28 mouse cellular contexts compared by ENCODE assay signal in the genomic region with DNA sequence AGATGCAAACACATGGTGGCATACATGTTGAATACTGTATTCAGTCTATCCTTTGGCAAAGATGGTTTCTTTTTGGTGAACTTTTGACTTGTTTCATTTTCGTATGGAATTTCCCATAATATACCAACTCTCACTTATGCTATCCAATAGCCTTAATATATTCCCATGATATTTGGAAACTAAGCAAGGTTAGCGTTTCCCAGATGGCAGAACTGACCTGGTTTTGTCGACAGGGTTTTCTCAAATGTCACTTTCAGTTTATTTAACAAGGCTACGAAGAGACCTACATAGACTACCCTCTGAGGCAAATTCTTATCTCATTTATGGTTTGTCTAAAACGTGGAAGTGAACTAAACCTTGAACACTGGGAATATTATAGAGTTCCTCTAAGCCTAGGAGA.
A peak's percentile ranks its signal among the peaks of the same experiment; 100 is the strongest.
DNase-seq lines count a peak whose midpoint lies in the region; ATAC-seq lines count a peak whose summit lies in the region.
"Had no signal": no experiment of that assay in that cellular context is flagged by ENCODE, and none has a peak within 500 bp of the region (broad histone marks: within the 10 kb centered on the region; RNA-seq: fewer than 3 reads in every experiment).

No protein-coding gene starts in this region.

- WGBS in embryonic facial prominence, embryonic 11.5 days = 48% methylated on average over 5 of the region's 5 CpGs
- 56% methylated on average over 5 of the region's 5 CpGs for WGBS in embryonic facial prominence, embryonic 10.5 days

- DNase-seq in cerebellum, adult 11 months = no peak
- peak; percentile 18 for DNase-seq in embryonic facial prominence, embryonic 11.5 days (ENCODE audit: low spot score)
- DNase-seq in embryonic facial prominence, embryonic 10.5 days (ENCODE audit: low spot score) = no peak
- peak; percentile 55 for DNase-seq in retina, postnatal 1 day
- DNase-seq in yolk sac, embryonic 10.5 days (ENCODE audit: low spot score) = no peak
- DNase-seq: adrenal gland, adult 2 months; adrenal gland, postnatal 14 days; B cell, adult 2 months; cerebellum, adult 11-12 months; cerebellum, postnatal 10 days; gastrocnemius, postnatal 25 days; heart, adult 18-20 months; heart, postnatal 10 days; heart, postnatal 36 days; kidney, adult 11 months had no signal

- no peak overlapping the region for H3K27ac ChIP-seq in embryonic facial prominence, embryonic 11.5 days (replicated peaks; ENCODE audit: low read depth, low read length)
- H3K27ac ChIP-seq in embryonic facial prominence, embryonic 10.5 days (replicated peaks) = no peak overlapping the region
- H3K27ac ChIP-seq: embryonic facial prominence, embryonic 13.5 days; forebrain, embryonic 12.5 days; forebrain, embryonic 15.5 days; heart, embryonic 15.5 days; hindbrain, embryonic 10.5 days; hindbrain, embryonic 13.5 days; intestine, embryonic 15.5 days had no signal

- H3K4me1 ChIP-seq in embryonic facial prominence, embryonic 11.5 days (ENCODE audit: control insufficient read depth, insufficient read depth, low read length) = no peaks in the 10 kb centered on the region
- H3K4me1 ChIP-seq in embryonic facial prominence, embryonic 10.5 days = no peaks in the 10 kb centered on the region
- H3K4me1 ChIP-seq: embryonic facial prominence, embryonic 13.5 days; forebrain, embryonic 12.5 days; forebrain, embryonic 15.5 days; heart, embryonic 12.5 days; heart, embryonic 15.5 days; hindbrain, embryonic 10.5 days; hindbrain, embryonic 13.5 days; intestine, embryonic 15.5 days had no signal

- H3K27me3 ChIP-seq in embryonic facial prominence, embryonic 11.5 days (ENCODE audit: control insufficient read depth, insufficient read depth, low read length) = no peaks in the 10 kb centered on the region
- no peaks in the 10 kb centered on the region for H3K27me3 ChIP-seq in embryonic facial prominence, embryonic 10.5 days (replicated peaks; ENCODE audit: low read depth, poor library complexity, severe bottlenecking)
- H3K27me3 ChIP-seq: CH12.LX; embryonic facial prominence, embryonic 13.5 days; forebrain, embryonic 12.5 days; forebrain, embryonic 15.5 days; heart, embryonic 12.5 days; heart, embryonic 15.5 days; hindbrain, embryonic 13.5 days; intestine, embryonic 15.5 days had no signal

- peak; percentile 80; the same call in 1 of the 2 replicates for ATAC-seq in cerebellum, adult (ENCODE audit: insufficient number of reproducible peaks, low FRiP score, low TSS enrichment)
- ATAC-seq in embryonic facial prominence, embryonic 11.5 days (replicated peaks; ENCODE audit: insufficient number of reproducible peaks, low FRiP score, low TSS enrichment, low read depth) = no peak
- ATAC-seq: forebrain, embryonic 15.5 days; hindbrain, embryonic 16.5 days; intestine, embryonic 15.5 days had no signal

- H3K9me3 ChIP-seq in embryonic facial prominence, embryonic 11.5 days (replicated peaks; ENCODE audit: control insufficient read depth, low read length) = no peaks in the 10 kb centered on the region
- H3K9me3 ChIP-seq in embryonic facial prominence, embryonic 10.5 days = no peaks in the 10 kb centered on the region
- H3K9me3 ChIP-seq: embryonic facial prominence, embryonic 13.5 days; forebrain, embryonic 12.5 days; forebrain, embryonic 15.5 days; G1E; heart, embryonic 12.5 days; heart, embryonic 15.5 days; hindbrain, embryonic 10.5 days; hindbrain, embryonic 13.5 days; intestine, embryonic 15.5 days had no signal

- no peak overlapping the region for H3K9ac ChIP-seq in embryonic facial prominence, embryonic 11.5 days (replicated peaks; ENCODE audit: low read length)
- H3K9ac ChIP-seq: embryonic facial prominence, embryonic 13.5 days; forebrain, embryonic 12.5 days; forebrain, embryonic 15.5 days; heart, embryonic 12.5 days; heart, embryonic 15.5 days; hindbrain, embryonic 13.5 days; intestine, embryonic 15.5 days had no signal

- H3K36me3 ChIP-seq in embryonic facial prominence, embryonic 11.5 days (replicated peaks; ENCODE audit: control insufficient read depth, insufficient read depth, low read depth, low read length) = no peaks in the 10 kb centered on the region
- no peaks in the 10 kb centered on the region for H3K36me3 ChIP-seq in embryonic facial prominence, embryonic 10.5 days (replicated peaks)
- H3K36me3 ChIP-seq: embryonic facial prominence, embryonic 13.5 days; forebrain, embryonic 12.5 days; forebrain, embryonic 15.5 days; G1E; heart, embryonic 12.5 days; heart, embryonic 15.5 days; hindbrain, embryonic 10.5 days; hindbrain, embryonic 13.5 days; intestine, embryonic 15.5 days had no signal

- no peak overlapping the region for H3K4me2 ChIP-seq in embryonic facial prominence, embryonic 11.5 days (ENCODE audit: low read depth, low read length)
- H3K4me2 ChIP-seq: embryonic facial prominence, embryonic 13.5 days; forebrain, embryonic 12.5 days; forebrain, embryonic 15.5 days; heart, embryonic 12.5 days; heart, embryonic 15.5 days; hindbrain, embryonic 13.5 days; intestine, embryonic 15.5 days had no signal

- H3K4me3 ChIP-seq in embryonic facial prominence, embryonic 11.5 days (ENCODE audit: low read depth, low read length) = no peak overlapping the region
- no peak overlapping the region for H3K4me3 ChIP-seq in embryonic facial prominence, embryonic 10.5 days
- H3K4me3 ChIP-seq: embryonic facial prominence, embryonic 13.5 days; erythroblast, embryonic 14.5 days; forebrain, embryonic 12.5 days; forebrain, embryonic 15.5 days; heart, embryonic 12.5 days; heart, embryonic 15.5 days; hindbrain, embryonic 10.5 days; hindbrain, embryonic 13.5 days; intestine, embryonic 15.5 days had no signal

Comparison
In these comparisons a context has a peak if more than half of its experiments do, and no peak if none do; other contexts are left out.
1. DNase-seq: peak in embryonic facial prominence, embryonic 11.5 days (single experiment) and retina, postnatal 1 day (single experiment); none in cerebellum, adult 11 months (single experiment), embryonic facial prominence, embryonic 10.5 days (single experiment) and yolk sac, embryonic 10.5 days (single experiment).